ENCODE assay signal across 17 mouse cellular contexts in genomic region chr7:68282304-68283132, GRCm38 (mm10). TPM values are rescaled to one million over a fixed set of nuclear protein-coding genes. Genes with fewer than 3 reads are reported as not detected.
DNase-seq lines count a peak whose midpoint lies in the region; ATAC-seq lines count a peak whose summit lies in the region.
"Had no signal": no experiment of that assay in that cellular context is flagged by ENCODE, and none has a peak within 500 bp of the region (broad histone marks: within the 10 kb centered on the region; RNA-seq: fewer than 3 reads in every experiment).

No protein-coding gene starts in this region.

- no peak overlapping the region for H3K4me2 ChIP-seq in forebrain, embryonic 14.5 days (ENCODE audit: low read length)
- H3K4me2 ChIP-seq: heart, embryonic 11.5 days; midbrain, embryonic 12.5 days; neural tube, embryonic 13.5 days had no signal

- peak; percentile 57; the same call in 1 of the 2 replicates for ATAC-seq in frontal cortex, adult (ENCODE audit: low TSS enrichment)
- ATAC-seq in monocyte, adult 5-6 weeks (replicated peaks; ENCODE audit: insufficient number of reproducible peaks, low FRiP score, low TSS enrichment, poor library complexity, severe bottlenecking), result peak; percentile 81
- no peak for ATAC-seq in forebrain, embryonic 14.5 days
- ATAC-seq: hindbrain, postnatal 0 days had no signal

- H3K27me3 ChIP-seq in forebrain, embryonic 14.5 days (replicated peaks; ENCODE audit: control insufficient read depth, insufficient read depth, low read length), result no peaks in the 10 kb centered on the region

- DNase-seq in frontal cortex, postnatal 36 days (ENCODE audit: low spot score in 2 of 2), result no peak
- DNase-seq in CD4-positive, CD25-positive, alpha-beta regulatory T cell, adult 2 months (ENCODE audit: low read depth, low spot score), result peak; percentile 77
- DNase-seq in induced T-regulatory cell, adult 2 months (ENCODE audit: low read depth), result peak; percentile 92
- DNase-seq in forebrain, embryonic 14.5 days (ENCODE audit: low spot score), result no peak
- DNase-seq in gastrocnemius, adult 8-10 months (ENCODE audit: low spot score in 2 of 2), result no peak
- DNase-seq in layer of hippocampus, adult 9-10 months (ENCODE audit: low spot score), result no peak
- DNase-seq: adrenal gland, adult 8-10 months; cerebellum, adult 11 months had no signal

- no peak overlapping the region for H3K4me3 ChIP-seq in forebrain, embryonic 14.5 days (ENCODE audit: low read depth, low read length)
- H3K4me3 ChIP-seq: midbrain, embryonic 12.5 days; neural tube, embryonic 13.5 days had no signal

- H3K36me3 ChIP-seq in forebrain, embryonic 14.5 days (ENCODE audit: control insufficient read depth, insufficient read depth, low read length), result no peaks in the 10 kb centered on the region
- H3K36me3 ChIP-seq: midbrain, embryonic 12.5 days; neural tube, embryonic 13.5 days had no signal

- no peaks in the 10 kb centered on the region for H3K9me3 ChIP-seq in forebrain, embryonic 14.5 days (replicated peaks; ENCODE audit: control insufficient read depth, low read length)
- H3K9me3 ChIP-seq: midbrain, embryonic 12.5 days; neural tube, embryonic 13.5 days had no signal

- no peak overlapping the region for H3K27ac ChIP-seq in forebrain, embryonic 14.5 days (ENCODE audit: low read depth, low read length)
- H3K27ac ChIP-seq: hindbrain, postnatal 0 days; kidney, postnatal 0 days; liver, embryonic 14.5 days; midbrain, embryonic 12.5 days; neural tube, embryonic 13.5 days; stomach, postnatal 0 days had no signal

- no peak overlapping the region for H3K9ac ChIP-seq in forebrain, embryonic 14.5 days (ENCODE audit: low read length)
- H3K9ac ChIP-seq: liver, embryonic 14.5 days; midbrain, embryonic 12.5 days; neural tube, embryonic 13.5 days had no signal

- WGBS in forebrain, embryonic 14.5 days, result 94% methylated on average over 22 of the region's 22 CpGs

- no peaks in the 10 kb centered on the region for H3K4me1 ChIP-seq in forebrain, embryonic 14.5 days (ENCODE audit: control insufficient read depth, insufficient read depth, low read length)
- H3K4me1 ChIP-seq: midbrain, embryonic 12.5 days had no signal

RNA-seq across cellular contexts. Expression of gene Fam169b, which starts 8.9 kb away (rescaled TPM):
- 3.0 to 6.0 TPM (median 4.6 TPM) in 3 replicates for total RNA-seq in monocyte, adult 5-6 weeks (2017)
- 0.10 and 0.11 TPM in 2 replicates for polyA plus RNA-seq in forebrain, embryonic 14.5 days (2014; fragmentation: Nextera tagmentation; extraction: Ambion mirVana)
- under 1 TPM in 1 of 4 experiments, not detected in 3; 0.19 TPM for total RNA-seq in gastrocnemius, adult 8-10 months (2022)

RNA-seq across cellular contexts. Expression of gene Pgpep1l, which starts 18.5 kb away (rescaled TPM):
- total RNA-seq in monocyte, adult 5-6 weeks (2017), result 0.87 TPM in 1 of 3 replicates, not detected in the others
- polyA plus RNA-seq in forebrain, embryonic 14.5 days (2014; fragmentation: Nextera tagmentation; extraction: Ambion mirVana), result not detected in 2 replicates
- 1 to 10 TPM; 3.6 to 4.9 (median 4.0) TPM for total RNA-seq in gastrocnemius, adult 8-10 months (2022)
- polyA plus RNA-seq: heart, embryonic 11.5 days; hindbrain, postnatal 0 days; liver, embryonic 14.5 days; midbrain, embryonic 12.5 days; neural tube, embryonic 13.5 days; stomach, postnatal 0 days had no signal

Comparison
In these comparisons a context has a peak if more than half of its experiments do, and no peak if none do; other contexts are left out.
1. DNase-seq: peak in CD4-positive, CD25-positive, alpha-beta regulatory T cell, adult 2 months (single experiment) and induced T-regulatory cell, adult 2 months (single experiment); none in frontal cortex, postnatal 36 days (0 of 2), forebrain, embryonic 14.5 days (single experiment), gastrocnemius, adult 8-10 months (0 of 2) and layer of hippocampus, adult 9-10 months (single experiment).